Mouse (Mus musculus) CH12.LX (cell line): ENCODE results near the gene Zc3h12c. TPM values are rescaled to one million over a fixed set of nuclear protein-coding genes. Genes with fewer than 3 reads are reported as not detected.

Experiments
- DNase-seq: peaks from one replicate; pipeline ENCODE4 v3.0.0-alpha.2; 2013; ENCODE audit errors: extremely low read depth
- H3K27ac ChIP-seq: 2 replicates; pipeline ENCODE4 v1.5.1; 2012; ENCODE audit warnings: low read depth, mild to moderate bottlenecking, control low read depth, moderate library complexity; ENCODE audit not compliant: insufficient read depth
- H3K27me3 ChIP-seq: replicated peaks from 2 replicates; pipeline ENCODE3; 2012; ENCODE audit warnings: inconsistent platforms
- H3K36me3 ChIP-seq, 2 experiments: replicated peaks in 1 of 2; 2 replicates each; pipeline versions ENCODE3 to v1.6.1; 2012; ENCODE audit warnings: inconsistent platforms in 1 of 2, low read length in 1 of 2, mild to moderate bottlenecking in 1 of 2, mixed read lengths in 1 of 2, moderate library complexity in 1 of 2; ENCODE audit not compliant: control insufficient read depth in 1 of 2, insufficient read depth in 1 of 2
- H3K4me1 ChIP-seq, 2 experiments: 2 replicates each; pipeline ENCODE4 v1.6.1; 2012; ENCODE audit warnings: inconsistent platforms in 1 of 2, moderate library complexity in 1 of 2; ENCODE audit not compliant: insufficient read depth in 2 of 2, control insufficient read depth in 1 of 2
- H3K4me2 ChIP-seq: 2 replicates; pipeline ENCODE4 v1.6.1; 2012; ENCODE audit warnings: low read depth, mild to moderate bottlenecking, control low read depth; ENCODE audit not compliant: poor library complexity, insufficient read depth, severe bottlenecking
- H3K4me3 ChIP-seq, 3 experiments: fragments of 150-350 bp in 1 of 3; sonication (generic) in 1 of 3; replicated peaks in 1 of 3; 2 replicates each; pipeline versions ENCODE3 to v1.5.1; 2011 to 2012; ENCODE audit warnings: low read depth in 2 of 3, low read length in 2 of 3, mild to moderate bottlenecking in 2 of 3, moderate library complexity in 2 of 3, control low read depth in 1 of 3, improper control_type of control experiment in 1 of 3, inconsistent platforms in 1 of 3, mixed read lengths in 1 of 3; ENCODE audit not compliant: poor library complexity in 1 of 3
- H3K79me2 ChIP-seq: replicated peaks from 2 replicates; pipeline ENCODE4 v1.6.1; 2012; ENCODE audit warnings: mild to moderate bottlenecking, moderate library complexity; ENCODE audit not compliant: control insufficient read depth, poor library complexity, insufficient read depth, severe bottlenecking; ENCODE audit errors: extremely low read depth
- H3K9ac ChIP-seq: 2 replicates; pipeline ENCODE4 v1.6.1; 2012; ENCODE audit warnings: low read depth, mild to moderate bottlenecking, control low read depth, moderate library complexity; ENCODE audit not compliant: insufficient read depth
- H3K9me3 ChIP-seq: replicated peaks from 2 replicates; pipeline ENCODE3; 2012; ENCODE audit warnings: low read length, inconsistent platforms, mixed read lengths
- CHD1 ChIP-seq: IDR thresholded peaks from 2 replicates; pipeline ENCODE4 v1.6.1; 2012; ENCODE audit warnings: low read depth, low read length, improper control_type of control experiment, inconsistent platforms
- CHD2 ChIP-seq: IDR thresholded peaks from 2 replicates; pipeline ENCODE4 v1.6.1; 2011; ENCODE audit warnings: low read length, improper control_type of control experiment
- CTCF ChIP-seq, 2 experiments: IDR thresholded peaks in 1 of 2; conservative IDR thresholded peaks in 1 of 2; 2 replicates each; pipeline ENCODE4 v1.5.1; 2011 to 2012; ENCODE audit warnings: low read depth in 2 of 2, low read length in 2 of 2, improper control_type of control experiment in 1 of 2, inconsistent platforms in 1 of 2, mild to moderate bottlenecking in 1 of 2, moderate library complexity in 1 of 2
- E2F4 ChIP-seq: IDR thresholded peaks from 2 replicates; pipeline ENCODE4 v1.6.1; 2011; ENCODE audit warnings: low read depth, low read length, improper control_type of control experiment; ENCODE audit not compliant: insufficient replicate concordance
- ELF1 ChIP-seq: IDR thresholded peaks from 2 replicates; pipeline ENCODE4 v1.6.1; 2014; ENCODE audit warnings: low read depth, mild to moderate bottlenecking, inconsistent platforms, low read length, improper control_type of control experiment
- GABPA ChIP-seq: IDR thresholded peaks from 2 replicates; pipeline ENCODE4 v1.6.1; 2012; ENCODE audit warnings: low read depth, low read length, improper control_type of control experiment, inconsistent platforms; ENCODE audit not compliant: insufficient replicate concordance
- JUND ChIP-seq: conservative IDR thresholded peaks from 2 replicates; pipeline ENCODE4 v1.6.1; 2011; ENCODE audit warnings: low read depth, low read length, improper control_type of control experiment
- MAX ChIP-seq: IDR thresholded peaks from 2 replicates; pipeline ENCODE4 v1.6.1; 2011; ENCODE audit warnings: low read length, improper control_type of control experiment
- MEF2A ChIP-seq: IDR thresholded peaks from 2 replicates; pipeline ENCODE4 v1.6.1; 2014; ENCODE audit warnings: low read depth, mild to moderate bottlenecking, inconsistent platforms, low read length, improper control_type of control experiment, borderline replicate concordance
- NRF1 ChIP-seq: IDR thresholded peaks from 2 replicates; pipeline ENCODE4 v1.6.1; 2014; ENCODE audit warnings: low read depth, mild to moderate bottlenecking, inconsistent platforms, low read length, improper control_type of control experiment, moderate library complexity
- RCOR1 ChIP-seq: conservative IDR thresholded peaks from 2 replicates; pipeline ENCODE4 v1.6.1; 2012; ENCODE audit warnings: low read depth, mild to moderate bottlenecking, inconsistent platforms, low read length, improper control_type of control experiment
- SIN3A ChIP-seq: IDR thresholded peaks from 2 replicates; pipeline ENCODE4 v1.6.1; 2012; ENCODE audit warnings: low read length, improper control_type of control experiment, inconsistent platforms
- SMC3 ChIP-seq: IDR thresholded peaks from 2 replicates; pipeline ENCODE4 v1.6.1; 2011; ENCODE audit warnings: low read depth, low read length, improper control_type of control experiment
- TBP ChIP-seq: conservative IDR thresholded peaks from 2 replicates; pipeline ENCODE4 v1.6.1; 2011; ENCODE audit warnings: low read depth, low read length, improper control_type of control experiment
- USF1 ChIP-seq: IDR thresholded peaks from 2 replicates; pipeline ENCODE4 v1.6.1; 2014; ENCODE audit warnings: low read depth, mild to moderate bottlenecking, inconsistent platforms, low read length, improper control_type of control experiment
- ZC3H11A ChIP-seq: IDR thresholded peaks from 2 replicates; pipeline ENCODE4 v1.6.1; 2012; ENCODE audit warnings: low read depth, mild to moderate bottlenecking, inconsistent platforms, low read length, improper control_type of control experiment
- ZMIZ1 ChIP-seq: IDR thresholded peaks from 2 replicates; pipeline ENCODE4 v1.6.1; 2012; ENCODE audit warnings: low read depth, mild to moderate bottlenecking, inconsistent platforms, low read length, improper control_type of control experiment
- ZNF384 ChIP-seq: IDR thresholded peaks from 2 replicates; pipeline ENCODE4 v1.6.1; 2012; ENCODE audit warnings: low read depth, low read length, improper control_type of control experiment, inconsistent platforms
- dilution Hi-C: fragments of 300-500 bp; cut with MboI; formaldehyde crosslinking; loops from 2 replicates; pipeline ENCODE4 v1.14.3; 2020; ENCODE audit warnings: low sequenced_read_pairs; ENCODE audit not compliant: extremely low pct_unique_long_range_greater_than_20kb, extremely low pct_ligation_motif_present
- in situ Hi-C: fragments of 300-500 bp; cut with MboI; formaldehyde crosslinking; loops from 3 replicates; pipeline ENCODE4 v1.14.3; 2019; ENCODE audit warnings: low sequenced_read_pairs, low pct_ligation_motif_present, low pct_unique_long_range_greater_than_20kb, mixed read lengths
- polyA plus RNA-seq: library from polyadenylated mRNA; unstranded; fragments of >175 nt; gene quantifications from 2 replicates; pipeline ENCODE4 v1.2.1, GENCODE M21; 2012; ENCODE audit warnings: low read depth; ENCODE audit not compliant: insufficient read length
- total RNA-seq, 2 experiments: library from RNA; depleted of rRNA; stranded (reverse); fragments of 300-350 nt in 1 of 2; fragments of >200 nt in 1 of 2; gene quantifications; 2 replicates each; pipeline ENCODE4 v1.2.3; 2012 to 2014

Gene Zc3h12c
- total and polyA plus RNA-seq, 3 experiments: 11.2 to 36.1 (median 21.7) TPM

- TF ChIP-seq JUND (no peak), ELF1 (no peak), CHD1 (no peak), CHD2 (no peak), GABPA (no peak), CTCF (conservative IDR thresholded peaks at IDR 0.05 in 1 of 2, IDR thresholded peaks at IDR 0.05 in 1 of 2; ENCODE audit: low read depth in 2 of 2, low read length in 2 of 2) (no peak), MAX (no peak), ZC3H11A (no peak), TBP (no peak)
Observed at GRCm38 (mm10) chr9:52093108-52093507, 75.3 kb downstream of the Zc3h12c start.

GRCm38 (mm10) chr9:52092311-52092710 is 76.1 kb downstream of the Zc3h12c start:
- no peak overlapping the region for H3K4me2 ChIP-seq
- no peak overlapping the region for H3K4me3 ChIP-seq
- no peak for TF ChIP-seq USF1
- TF ChIP-seq ZMIZ1: no peak
- no peak for TF ChIP-seq SIN3A
- no peak for TF ChIP-seq E2F4
- TF ChIP-seq MEF2A: no peak
- no peak for TF ChIP-seq SMC3
- no peak for TF ChIP-seq JUND
- TF ChIP-seq NRF1: no peak
- no peak for TF ChIP-seq ZNF384
- no peak for TF ChIP-seq RCOR1
- H3K27ac ChIP-seq: no peak overlapping the region
- no peaks in the 10 kb centered on the region for H3K9me3 ChIP-seq
- peaks cover 16 to 45% of the 10 kb centered on the region in 2 experiments for H3K36me3 ChIP-seq
- no peak for DNase-seq
- H3K27me3 ChIP-seq: no peaks in the 10 kb centered on the region
- H3K9ac ChIP-seq: no peak overlapping the region
- dilution Hi-C loops: no loop called here
- in situ Hi-C loops: loop anchor here (10.0 kb wide), 1 partner anchor 272 kb away; no protein-coding TSS in a partner anchor
- H3K79me2 ChIP-seq: no peaks in the 10 kb centered on the region; the same call in 1 of the 2 replicates
- 0 out of 4 replicates have a peak, but pooled peaks cover 0 to 3% of the 10 kb centered on the region in 2 experiments for H3K4me1 ChIP-seq

More at GRCm38 (mm10) chr9:52093108-52093507, 75.3 kb downstream of the Zc3h12c start:
- no peak overlapping the region for H3K9ac ChIP-seq
- no peak for DNase-seq
- dilution Hi-C loops (no loop called here), in situ Hi-C loops (loop anchor here (10.0 kb wide), 1 partner anchor 272 kb away; no protein-coding TSS in a partner anchor)
- H3K4me1 ChIP-seq: 0 out of 4 replicates have a peak, but pooled peaks cover 0 to 3% of the 10 kb centered on the region in 2 experiments
- H3K4me2 ChIP-seq: no peak overlapping the region
- H3K79me2 ChIP-seq: no peaks in the 10 kb centered on the region; the same call in 1 of the 2 replicates
- no peaks in the 10 kb centered on the region for H3K27me3 ChIP-seq
- no peak overlapping the region for H3K4me3 ChIP-seq
- no peak overlapping the region for H3K27ac ChIP-seq
- no peaks in the 10 kb centered on the region for H3K9me3 ChIP-seq
- H3K36me3 ChIP-seq: peaks cover 12 to 37% of the 10 kb centered on the region in 2 experiments
